Mouse (Mus musculus) heart, embryonic 11.5 days (tissue): ENCODE measurements at regions not wholly inside any gene's neighbourhood (a gene's known extent, or its start where the extent isn't known, plus 50 kb on each side); places are given as distances from the start of the nearest gene placed in this dataset.

Experiments used
- ATAC-seq: fragments of 200-750 bp; cut with Nextera tagmentation; replicated peaks from 2 replicates; pipeline ENCODE4 v1.8.0; 2017; ENCODE audit warnings: moderate library complexity; ENCODE audit not compliant: insufficient number of reproducible peaks, low FRiP score, low TSS enrichment
- H3K27ac ChIP-seq: fragments of 300-500 bp; sonication (generic); 2 replicates; pipeline ENCODE4 v1.5.1; 2014; ENCODE audit warnings: mild to moderate bottlenecking, low read depth, low read length
- H3K27me3 ChIP-seq: fragments of 300-500 bp; sonication (generic); 2 replicates; pipeline ENCODE4 v1.6.1; 2014; ENCODE audit warnings: mild to moderate bottlenecking, low read length, mixed read lengths; ENCODE audit not compliant: control insufficient read depth, insufficient read depth
- H3K36me3 ChIP-seq: fragments of 300-500 bp; sonication (generic); 2 replicates; pipeline ENCODE4 v1.6.1; 2014; ENCODE audit warnings: mild to moderate bottlenecking, low read length, moderate library complexity, mixed read lengths; ENCODE audit not compliant: control insufficient read depth, insufficient read depth
- H3K4me1 ChIP-seq: fragments of 300-500 bp; sonication (generic); 2 replicates; pipeline ENCODE4 v1.6.1; 2014; ENCODE audit warnings: low read length; ENCODE audit not compliant: control insufficient read depth, insufficient read depth
- H3K4me2 ChIP-seq: fragments of 300-500 bp; sonication (generic); 2 replicates; pipeline ENCODE4 v1.6.1; 2014; ENCODE audit warnings: mild to moderate bottlenecking, moderate library complexity
- H3K4me3 ChIP-seq: fragments of 300-500 bp; sonication (generic); 2 replicates; pipeline ENCODE4 v1.5.1; 2014; ENCODE audit warnings: low read depth, low read length
- H3K9ac ChIP-seq: fragments of 300-500 bp; sonication (generic); 2 replicates; pipeline ENCODE4 v1.6.1; 2014; ENCODE audit warnings: mild to moderate bottlenecking, low read depth, low read length, moderate library complexity
- H3K9me3 ChIP-seq: fragments of 300-500 bp; sonication (generic); replicated peaks from 2 replicates; pipeline ENCODE4 v1.6.1; 2016; ENCODE audit warnings: low read length; ENCODE audit not compliant: control insufficient read depth
- WGBS: fragments of 180-500 bp; shearing (Covaris S2); extraction: QIAGEN DNeasy Blood & Tissue Kit; methylation state at CpG from one replicate; pipeline ENCODE4 v1.1.7; 2014; ENCODE audit not compliant: insufficient replicate concordance; 5-methylcytosine and 5-hydroxymethylcytosine counted together

GRCm38 (mm10) chr6:144940871-144941380 lies 135.1 kb downstream of the Bcat1 start:
- Histone ChIP-seq H3K4me1 (no peaks in the 10 kb centered on the region), H3K27me3 (no peaks in the 10 kb centered on the region), H3K9ac (no peak overlapping the region), H3K36me3 (no peaks in the 10 kb centered on the region), H3K4me3 (no peak overlapping the region), H3K27ac (no peak overlapping the region), H3K9me3 (no peaks in the 10 kb centered on the region), H3K4me2 (no peak overlapping the region)
- WGBS = 83% methylated on average over 14 of the region's 14 CpGs
- no peak for ATAC-seq

GRCm38 (mm10) chr6:144938613-144939236 lies 137.3 kb downstream of the Bcat1 start:
- 78% methylated on average over 12 of the region's 12 CpGs for WGBS
- Histone ChIP-seq H3K4me3 (no peak overlapping the region), H3K4me2 (no peak overlapping the region), H3K27ac (no peak overlapping the region), H3K27me3 (no peaks in the 10 kb centered on the region), H3K4me1 (no peaks in the 10 kb centered on the region), H3K36me3 (no peaks in the 10 kb centered on the region), H3K9me3 (no peaks in the 10 kb centered on the region), H3K9ac (no peak overlapping the region)
- ATAC-seq = no peak

GRCm38 (mm10) chr6:144937211-144937610 lies 138.8 kb downstream of the Bcat1 start:
- ATAC-seq = no peak
- no peaks in the 10 kb centered on the region for H3K36me3 ChIP-seq
- no peak overlapping the region for H3K4me3 ChIP-seq
- WGBS = 78% methylated on average over 7 of the region's 7 CpGs
- H3K27ac ChIP-seq = no peak overlapping the region
- no peaks in the 10 kb centered on the region for H3K27me3 ChIP-seq
- H3K9ac ChIP-seq = no peak overlapping the region
- no peaks in the 10 kb centered on the region for H3K4me1 ChIP-seq
- no peak overlapping the region for H3K4me2 ChIP-seq
- H3K9me3 ChIP-seq = no peaks in the 10 kb centered on the region

DNA sequence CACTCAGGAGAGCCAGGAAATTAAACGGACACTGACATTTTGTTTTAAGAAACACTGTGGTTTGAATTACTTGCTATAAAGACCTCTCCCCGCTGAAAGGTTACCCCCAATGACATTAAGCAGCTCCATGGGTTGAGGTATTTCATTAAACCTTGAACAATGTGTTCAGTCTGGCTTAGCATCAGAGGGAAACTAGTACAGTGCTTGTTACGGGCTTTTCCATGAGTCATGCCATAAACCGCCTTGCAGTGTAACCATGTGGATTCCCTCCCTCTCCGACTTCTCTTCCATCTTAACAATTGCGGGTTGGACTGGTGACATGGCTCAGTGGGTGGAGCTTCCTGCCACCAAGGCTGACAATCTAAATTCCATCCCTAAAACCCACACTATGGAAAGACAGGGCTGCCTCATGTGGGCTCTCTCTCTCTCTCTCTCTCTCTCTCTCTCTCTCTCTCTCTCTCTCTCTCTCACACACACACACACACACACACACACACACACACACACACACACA lies 142.2 kb downstream of the Bcat1 start:
- Histone ChIP-seq H3K27ac (no peak overlapping the region), H3K9ac (no peak overlapping the region), H3K27me3 (no peaks in the 10 kb centered on the region), H3K4me1 (no peaks in the 10 kb centered on the region), H3K9me3 (no peaks in the 10 kb centered on the region), H3K4me2 (no peak overlapping the region), H3K4me3 (no peak overlapping the region), H3K36me3 (no peaks in the 10 kb centered on the region)
- WGBS = 70% methylated on average over 6 of the region's 6 CpGs
- ATAC-seq = no peak

GRCm38 (mm10) chr6:144932402-144932801 lies 143.6 kb downstream of the Bcat1 start:
- H3K4me1 ChIP-seq = no peaks in the 10 kb centered on the region
- H3K9ac ChIP-seq = no peak overlapping the region
- WGBS = 75% methylated on average over 7 of the region's 7 CpGs
- no peaks in the 10 kb centered on the region for H3K36me3 ChIP-seq
- no peak for ATAC-seq
- H3K27me3 ChIP-seq = no peaks in the 10 kb centered on the region
- no peaks in the 10 kb centered on the region for H3K9me3 ChIP-seq
- no peak overlapping the region for H3K4me3 ChIP-seq
- no peak overlapping the region for H3K4me2 ChIP-seq
- no peak overlapping the region for H3K27ac ChIP-seq

GRCm38 (mm10) chr6:144929959-144930358 lies 146.0 kb downstream of the Bcat1 start:
- H3K27me3 ChIP-seq = no peaks in the 10 kb centered on the region
- H3K4me2 ChIP-seq = no peak overlapping the region
- no peak for ATAC-seq
- H3K9me3 ChIP-seq = no peaks in the 10 kb centered on the region
- no peaks in the 10 kb centered on the region for H3K36me3 ChIP-seq
- H3K27ac ChIP-seq = no peak overlapping the region
- WGBS = 78% methylated on average over 4 of the region's 4 CpGs
- no peaks in the 10 kb centered on the region for H3K4me1 ChIP-seq
- no peak overlapping the region for H3K9ac ChIP-seq
- no peak overlapping the region for H3K4me3 ChIP-seq

DNA sequence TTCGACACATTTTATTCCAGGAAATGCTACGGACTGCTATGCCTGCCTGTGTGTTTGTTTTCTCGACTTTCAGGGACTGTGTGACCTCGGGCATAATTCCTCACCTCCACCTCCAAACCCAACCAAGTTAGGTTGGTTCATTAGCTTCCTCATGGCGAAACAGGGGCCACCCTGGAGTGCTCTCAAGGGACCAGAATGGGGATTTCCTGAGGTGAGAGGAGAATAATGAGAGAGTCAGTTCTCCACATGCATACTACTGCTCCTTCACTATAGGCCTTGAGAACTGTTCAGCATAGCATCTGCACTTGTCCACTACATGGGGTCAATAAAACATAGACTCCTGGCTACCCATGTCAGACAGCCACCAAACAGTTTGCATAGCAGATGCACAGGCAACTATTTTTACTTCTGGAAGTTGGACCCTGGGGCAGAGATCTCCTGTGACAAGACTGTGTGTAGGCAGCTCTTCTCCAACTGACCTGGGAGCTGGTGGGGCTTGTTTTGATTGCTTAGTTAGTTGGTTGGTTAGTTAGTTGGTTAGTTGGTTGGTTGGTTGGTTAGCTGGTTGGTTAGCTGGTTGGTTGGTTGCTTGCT lies 146.6 kb downstream of the Bcat1 start:
- Histone ChIP-seq H3K9me3 (no peaks in the 10 kb centered on the region), H3K4me3 (no peak overlapping the region), H3K4me1 (no peaks in the 10 kb centered on the region), H3K27me3 (no peaks in the 10 kb centered on the region), H3K9ac (no peak overlapping the region), H3K27ac (no peak overlapping the region), H3K36me3 (no peaks in the 10 kb centered on the region), H3K4me2 (no peak overlapping the region)
- ATAC-seq = no peak
- 66% methylated on average over 5 of the region's 5 CpGs for WGBS

DNA sequence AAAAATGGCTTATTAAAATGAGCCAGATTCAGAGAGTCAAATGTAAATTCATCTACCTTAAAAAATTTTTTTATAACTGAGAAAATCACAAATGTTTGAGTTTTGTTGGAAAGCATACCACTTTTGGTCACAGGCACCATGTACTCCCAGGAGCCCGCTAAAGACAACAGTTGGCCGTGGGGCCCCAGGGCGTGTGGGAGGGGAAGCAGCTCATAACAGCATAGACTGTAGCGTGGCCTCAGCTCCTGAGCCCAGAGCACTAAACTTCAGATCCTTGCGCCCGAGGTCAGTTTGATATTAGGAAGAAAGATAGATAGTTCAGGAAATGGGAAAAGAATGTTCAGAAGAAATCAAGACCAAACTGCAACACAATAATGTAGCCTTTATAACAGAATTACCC lies 145.8 kb upstream of the Sox5 start:
- Histone ChIP-seq H3K4me3 (no peak overlapping the region), H3K4me1 (no peaks in the 10 kb centered on the region), H3K9ac (no peak overlapping the region), H3K9me3 (no peaks in the 10 kb centered on the region), H3K27me3 (no peaks in the 10 kb centered on the region), H3K36me3 (no peaks in the 10 kb centered on the region), H3K4me2 (no peak overlapping the region), H3K27ac (no peak overlapping the region)
- 68% methylated on average over 6 of the region's 6 CpGs for WGBS
- ATAC-seq = no peak

DNA sequence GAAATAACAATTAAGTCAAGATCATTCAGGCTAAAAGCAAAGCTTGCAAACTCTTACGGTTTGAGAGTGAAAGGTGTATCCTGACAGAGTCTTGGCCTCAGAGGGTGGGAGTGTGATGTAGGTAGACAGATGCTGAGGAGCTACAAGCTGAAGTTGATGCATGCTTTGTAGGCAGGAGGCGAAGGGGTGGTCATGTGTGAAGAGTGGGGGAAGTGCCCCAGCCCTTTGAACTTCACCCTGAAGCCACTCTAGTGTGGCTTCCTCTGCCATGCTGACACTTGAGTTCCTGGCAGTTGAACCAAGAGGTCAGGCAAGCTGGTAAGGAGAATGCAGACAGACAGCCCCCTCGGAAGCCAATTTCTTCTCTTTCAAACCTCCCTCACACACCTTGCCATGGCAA lies 141.0 kb upstream of the Sox5 start:
- 71% methylated on average over 3 of the region's 3 CpGs for WGBS

More for the DNA sequence above, 141.0 kb upstream of the Sox5 start:
- H3K4me1 ChIP-seq = peaks cover 3% of the 10 kb centered on the region; the same call in 1 of the 2 replicates
- no peak overlapping the region for H3K4me3 ChIP-seq
- H3K27me3 ChIP-seq = no peaks in the 10 kb centered on the region
- no peak overlapping the region for H3K9ac ChIP-seq
- no peak overlapping the region for H3K4me2 ChIP-seq
- H3K9me3 ChIP-seq = no peaks in the 10 kb centered on the region
- ATAC-seq = no peak
- no peaks in the 10 kb centered on the region for H3K36me3 ChIP-seq
- H3K27ac ChIP-seq = no peak overlapping the region
